Mouse (Mus musculus): ENCODE results near the gene Dusp15.

Gene Dusp15

DNA sequence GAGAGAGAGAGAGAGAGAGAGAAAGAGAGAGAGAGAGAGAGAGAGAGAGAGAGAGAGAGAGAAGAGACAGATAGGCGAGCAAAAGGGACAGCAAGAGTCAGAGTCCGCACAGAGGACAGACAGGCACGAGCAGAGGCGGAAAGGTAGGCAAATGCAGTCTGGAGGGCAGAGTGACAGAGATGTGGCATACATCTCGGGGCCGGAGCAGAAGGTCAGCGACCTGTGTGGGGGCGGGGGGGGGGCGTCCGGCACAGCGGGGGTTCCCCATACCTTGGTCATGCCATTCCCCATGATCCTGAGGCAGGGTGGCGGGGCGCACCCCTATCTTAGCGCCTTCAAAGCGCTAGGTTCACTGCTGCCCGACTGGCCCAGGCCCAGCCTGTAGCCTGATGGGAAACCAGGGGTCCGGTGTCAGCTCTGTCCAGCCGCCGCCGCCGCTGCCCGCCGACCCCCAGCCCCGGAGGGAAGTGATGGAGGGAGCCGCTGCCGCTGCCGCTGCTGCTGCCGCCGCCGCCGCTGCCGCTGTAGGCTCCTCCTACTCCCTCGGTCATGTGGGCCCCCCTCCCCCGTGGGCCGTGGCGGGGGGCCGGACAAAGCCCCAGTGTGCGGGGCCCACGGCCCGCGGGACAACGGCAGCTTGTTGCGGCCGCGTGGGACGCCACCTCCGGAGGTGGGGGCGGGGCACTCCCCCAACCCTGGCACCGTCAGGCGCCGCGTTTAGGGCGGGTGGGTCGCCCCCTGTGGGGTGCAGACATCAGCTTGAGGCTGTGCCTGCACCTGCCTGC lies at the start of gene Dusp15:
Dusp15 (minus strand) TSS at position 634 of the 785 bp plus-strand sequence.
- no peak for DNase-seq (ENCODE audit: low spot score)

DNA sequence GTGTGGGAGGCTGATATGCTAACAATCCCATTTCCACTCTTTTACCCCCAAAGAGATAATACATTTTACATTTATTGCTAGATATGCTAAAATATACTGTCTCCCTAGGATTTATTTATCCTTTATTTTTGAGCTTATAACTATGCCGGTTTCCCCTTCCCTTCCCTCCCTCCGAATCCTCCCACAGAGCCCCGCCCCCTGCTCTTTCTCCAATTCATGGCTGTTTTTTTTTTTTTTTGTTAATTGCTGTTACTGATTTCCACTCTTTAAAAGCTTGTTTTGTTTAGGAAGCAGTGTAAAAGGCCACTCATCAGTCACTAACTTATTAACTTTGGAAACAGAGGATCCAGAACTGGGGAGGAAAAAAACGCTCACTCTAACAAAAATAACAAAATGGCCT lies 45.5 kb upstream of the Dusp15 start:
- DNase-seq (ENCODE audit: low spot score) = no peak

DNA sequence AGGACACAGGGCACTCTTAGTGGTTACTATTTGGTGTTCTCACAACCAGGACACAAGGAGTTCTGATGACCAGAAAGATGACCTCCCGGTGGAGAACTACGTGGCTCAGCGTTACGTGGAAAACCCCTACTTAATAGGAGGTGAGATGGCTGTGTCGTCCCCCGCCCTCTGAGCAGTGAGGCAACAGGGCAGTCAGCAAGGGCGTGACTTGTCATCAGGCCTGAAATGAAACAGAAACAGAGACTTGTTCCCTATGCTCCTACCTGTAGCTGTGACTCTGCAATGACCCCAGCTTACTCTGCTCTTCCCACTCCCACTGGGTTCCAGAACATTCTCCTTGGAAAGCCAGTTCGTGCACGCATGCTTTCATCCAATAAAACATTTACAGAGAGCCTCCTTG lies 40.0 kb upstream of the Dusp15 start:
- no peak for DNase-seq (ENCODE audit: low spot score)

DNA sequence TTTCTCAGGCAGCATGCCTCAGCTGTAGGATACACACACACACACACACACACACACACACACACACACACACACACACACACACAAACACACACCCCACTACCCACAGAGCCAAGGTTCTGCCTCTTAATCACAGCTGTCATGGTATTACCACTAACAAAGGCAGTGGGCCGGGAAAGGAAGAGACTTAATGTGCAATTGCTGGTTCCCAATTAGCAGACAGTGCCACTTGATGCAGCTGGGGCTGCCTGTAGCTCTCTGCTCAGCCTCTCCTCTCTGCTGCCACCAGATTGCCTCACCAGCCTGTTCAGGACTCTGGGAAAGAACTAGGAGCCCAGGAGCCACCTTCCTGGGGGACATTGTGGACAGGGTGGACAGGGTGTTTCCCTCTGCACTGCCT lies 34.1 kb upstream of the Dusp15 start:
- DNase-seq (ENCODE audit: low spot score) = no peak

DNA sequence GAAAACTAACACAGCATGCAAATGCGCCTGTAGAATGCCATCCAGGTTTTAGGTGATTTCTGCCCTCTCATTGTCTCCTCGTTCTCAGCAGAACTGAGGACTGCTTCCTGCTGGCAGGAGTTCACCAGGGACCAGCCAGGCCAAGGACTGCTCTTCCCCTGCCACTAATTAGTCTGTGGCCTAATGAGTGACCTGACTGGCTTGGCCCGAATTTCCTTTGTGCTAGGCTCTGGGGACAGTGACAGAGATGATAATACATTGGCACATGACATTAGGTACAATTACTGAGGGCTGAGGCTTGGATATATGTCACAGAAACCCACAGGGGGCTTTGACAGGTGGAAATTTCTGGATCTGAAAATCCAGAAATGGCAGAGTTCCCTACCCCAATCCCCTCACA lies 25.5 kb upstream of the Dusp15 start:
- no peak for DNase-seq (ENCODE audit: low spot score)

DNA sequence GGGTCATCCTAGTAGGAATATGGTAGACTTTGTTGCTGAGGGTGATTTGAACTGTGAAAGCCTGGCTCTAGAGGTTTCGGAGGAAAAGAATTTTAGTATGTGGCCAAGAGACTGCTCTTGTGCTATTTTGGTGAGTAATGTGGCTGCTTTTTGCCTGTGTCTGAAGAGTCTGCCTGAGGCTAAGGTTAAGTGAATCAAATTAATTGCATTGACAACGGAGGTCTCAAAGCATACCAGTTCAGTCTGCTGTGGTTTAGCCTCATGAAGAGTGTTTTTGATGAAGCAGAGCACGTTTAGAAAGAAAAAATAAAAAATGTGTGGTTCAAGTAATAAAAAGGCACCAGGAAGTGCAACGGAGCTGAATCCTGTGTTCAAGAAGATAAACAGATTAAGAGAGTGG lies 14.1 kb upstream of the Dusp15 start:
- DNase-seq (ENCODE audit: low spot score) = no peak

DNA sequence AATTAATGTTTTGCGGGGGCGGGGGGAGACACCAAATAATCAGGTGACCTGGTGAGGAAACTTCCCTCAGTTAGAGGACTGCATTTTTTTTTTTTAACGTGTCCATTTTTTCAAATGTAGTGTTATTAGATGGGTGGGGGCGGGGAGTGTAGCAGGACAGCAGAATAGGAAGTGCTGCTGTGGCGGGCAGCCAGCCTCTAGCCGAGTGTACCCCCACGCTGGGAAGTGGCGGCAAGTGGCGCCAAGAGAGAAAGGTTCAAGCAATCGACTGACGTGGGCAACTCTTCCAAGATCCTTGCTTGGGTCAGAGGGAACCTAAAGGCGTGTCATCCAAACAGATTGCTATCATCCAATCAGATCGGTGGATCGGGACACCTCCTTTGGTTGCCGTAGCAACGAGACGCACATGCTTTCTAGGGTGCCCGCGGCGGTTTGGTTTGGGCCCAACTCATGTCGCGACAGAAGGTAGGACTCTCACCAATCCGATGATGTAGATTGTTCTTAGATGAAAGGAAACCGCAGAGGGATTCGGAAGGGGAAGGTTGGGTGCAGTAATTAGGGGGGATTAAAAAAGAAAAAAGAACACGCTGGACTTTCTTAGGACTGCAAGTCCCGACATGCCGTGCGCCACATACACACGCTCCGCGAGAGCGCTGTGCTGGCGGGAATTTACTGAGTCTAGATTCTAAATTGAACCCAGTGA lies 10.7 kb upstream of the Dusp15 start, which contains the start of gene Ttll9:
Ttll9 (plus strand) TSS at position 395 of the 703 bp plus-strand sequence.
- DNase-seq (ENCODE audit: low spot score) = peak; percentile 19

DNA sequence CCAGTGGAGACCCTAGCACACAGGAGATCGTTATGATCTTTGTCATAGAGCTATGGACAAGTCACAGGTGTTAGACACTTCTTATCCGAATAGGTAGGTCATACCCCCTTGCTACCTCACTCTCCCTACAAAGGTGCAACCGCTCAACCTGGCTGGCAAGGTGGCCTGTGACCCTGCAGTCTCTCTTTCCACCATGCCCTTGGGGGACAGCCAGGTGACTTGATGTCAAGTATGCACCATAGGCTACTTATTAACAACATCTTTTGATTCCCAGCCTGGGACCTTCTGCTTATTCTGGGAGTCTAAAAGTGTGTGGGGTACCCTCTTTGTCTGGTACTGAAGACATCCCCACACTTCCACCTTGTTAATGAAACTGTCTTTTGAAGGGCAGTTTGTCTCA lies 6.6 kb upstream of the Dusp15 start:
- no peak for DNase-seq (ENCODE audit: low spot score)

DNA sequence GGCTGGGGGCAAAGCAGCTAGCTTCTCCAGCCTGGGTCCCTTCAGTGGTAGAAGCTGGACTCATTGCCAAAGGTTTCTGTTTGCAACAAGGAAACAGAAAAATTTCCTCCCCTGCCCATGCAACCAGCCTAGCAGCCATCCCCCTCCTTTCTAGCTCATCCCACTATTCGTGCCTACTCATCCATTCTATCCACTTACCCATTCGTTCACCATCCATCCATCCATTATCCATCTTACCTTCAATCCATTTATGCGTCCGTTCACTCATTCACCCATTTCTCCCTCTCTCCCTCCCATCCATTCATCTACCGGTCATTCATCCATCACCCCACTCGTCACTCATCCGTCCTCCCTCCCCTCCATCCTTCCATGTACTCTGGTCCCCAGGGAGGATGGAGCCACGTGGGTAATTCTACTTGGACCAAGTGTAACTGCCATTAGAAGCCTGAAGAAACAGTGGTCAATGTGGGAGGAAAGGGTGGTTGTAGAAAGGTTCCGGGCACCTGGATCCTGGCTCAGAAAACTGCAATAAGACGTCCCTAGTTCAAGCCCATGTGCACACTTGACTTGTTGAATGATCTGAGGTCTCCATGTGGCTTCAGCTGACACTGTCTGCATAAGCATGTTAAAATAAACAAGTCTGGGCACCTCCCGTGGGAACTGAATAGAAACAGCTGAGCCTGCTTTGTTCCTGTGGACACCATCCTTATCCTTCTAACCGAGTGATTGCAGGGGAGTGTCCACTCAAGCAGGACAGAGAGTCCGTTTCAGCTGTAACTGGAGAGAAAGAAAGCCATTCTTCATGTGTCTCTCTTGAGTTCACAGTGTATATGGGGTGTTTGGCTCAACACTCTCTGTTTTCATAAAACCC lies 587 bp upstream of the Dusp15 start:
- no peak for DNase-seq (ENCODE audit: low spot score)

DNA sequence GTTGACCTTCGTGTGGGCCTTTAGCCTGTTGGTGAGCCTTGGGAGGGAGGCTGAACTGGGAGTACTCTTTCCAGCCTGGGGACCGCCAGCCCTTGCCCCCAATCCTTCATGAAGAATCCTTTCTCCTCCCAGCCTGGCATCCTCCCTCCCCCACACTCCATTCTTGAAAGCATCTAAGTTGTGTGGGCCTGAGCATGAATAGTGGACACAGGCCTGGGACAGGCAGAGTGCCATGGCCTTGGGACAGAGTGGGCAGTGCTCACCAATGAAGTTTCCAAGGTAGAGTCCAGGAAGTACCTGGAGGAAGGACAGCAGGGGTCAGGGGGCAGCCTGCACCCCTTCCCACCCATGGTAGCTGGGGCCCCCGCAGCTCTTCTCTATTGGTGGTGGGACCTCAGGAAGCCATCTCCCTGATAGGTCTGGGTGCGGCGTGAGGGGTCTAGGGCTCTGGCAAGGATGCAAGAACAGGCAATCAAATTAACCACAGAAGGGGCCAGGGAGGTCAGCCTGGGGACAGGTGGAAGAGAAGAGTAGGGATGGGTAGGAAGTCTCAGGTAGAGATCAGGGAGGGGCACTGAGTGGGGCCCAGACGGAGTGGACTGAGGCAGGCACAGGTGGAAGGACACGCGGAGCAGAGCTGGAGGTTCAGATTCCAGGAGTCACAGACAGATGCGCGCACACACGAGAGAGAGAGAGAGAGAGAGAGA lies 987 bp downstream of the Dusp15 start:
- no peak for DNase-seq (ENCODE audit: low spot score)

DNA sequence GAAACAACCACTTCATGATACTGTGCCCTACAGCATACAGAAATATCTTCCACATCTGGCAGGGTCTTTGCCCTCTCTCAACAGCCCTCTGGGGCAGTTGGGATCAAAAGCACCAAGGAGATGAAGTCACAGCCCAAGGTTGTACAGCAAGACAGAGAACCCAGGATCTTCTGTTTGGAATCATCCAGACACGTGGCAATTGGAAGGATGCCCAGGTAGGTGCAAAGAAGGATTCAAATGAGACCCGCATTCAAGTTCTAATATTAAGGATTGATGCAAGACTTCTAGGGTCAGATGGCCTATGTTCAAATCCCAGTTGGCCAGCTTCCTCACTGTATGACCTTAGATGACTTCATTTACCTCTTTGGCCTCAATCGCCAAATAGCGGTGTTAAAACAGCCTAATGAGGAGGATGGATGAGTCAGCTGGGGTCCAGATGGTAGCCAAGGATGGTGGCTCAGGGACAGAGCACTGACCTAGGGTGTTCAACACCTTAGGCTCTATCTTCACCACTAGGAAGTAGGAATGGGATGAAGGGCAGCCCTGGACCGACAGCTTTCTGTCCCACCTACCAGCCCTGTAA lies 3.0 kb downstream of the Dusp15 start:
- DNase-seq (ENCODE audit: low spot score) = no peak

DNA sequence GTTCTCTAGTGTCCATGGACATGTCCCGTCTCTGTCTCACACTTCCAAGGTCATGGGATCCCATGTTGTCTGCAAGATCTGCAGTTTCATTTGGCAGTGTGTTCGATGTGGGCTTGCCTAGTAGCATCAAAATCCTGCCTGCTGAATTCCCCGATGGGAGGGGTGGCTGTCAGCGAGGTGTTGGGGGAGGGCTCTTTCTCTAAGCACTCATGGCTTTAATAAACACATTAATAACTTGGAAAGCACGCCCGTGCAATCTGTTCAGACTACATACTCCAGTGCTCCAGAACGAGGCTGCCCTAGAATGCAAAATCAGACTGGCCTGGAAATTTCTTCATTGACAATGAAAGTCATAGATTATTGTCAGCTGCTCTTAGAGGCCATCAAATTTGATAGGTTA lies 4.4 kb downstream of the Dusp15 start:
- DNase-seq (ENCODE audit: low spot score) = no peak

DNA sequence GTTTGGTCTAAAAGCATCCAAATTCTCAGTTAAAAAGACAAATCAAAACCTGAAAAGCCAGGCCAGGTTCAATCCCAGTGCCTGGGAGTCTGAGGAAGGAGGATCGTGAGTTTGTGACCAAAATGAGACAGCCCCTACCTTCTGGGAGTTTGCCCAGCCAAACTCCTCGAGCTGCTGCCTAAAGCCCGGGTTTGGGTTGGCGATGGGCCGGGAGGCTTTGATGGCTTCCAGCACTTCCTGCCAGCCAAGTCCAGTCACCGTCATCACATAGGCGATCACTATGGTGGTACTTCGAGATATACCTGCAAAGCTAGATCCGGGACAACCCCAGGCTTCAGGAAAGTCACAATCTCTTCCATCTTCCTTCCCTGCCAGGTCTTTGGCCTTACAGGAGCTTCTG lies 7.5 kb downstream of the Dusp15 start:
- no peak for DNase-seq (ENCODE audit: low spot score)

DNA sequence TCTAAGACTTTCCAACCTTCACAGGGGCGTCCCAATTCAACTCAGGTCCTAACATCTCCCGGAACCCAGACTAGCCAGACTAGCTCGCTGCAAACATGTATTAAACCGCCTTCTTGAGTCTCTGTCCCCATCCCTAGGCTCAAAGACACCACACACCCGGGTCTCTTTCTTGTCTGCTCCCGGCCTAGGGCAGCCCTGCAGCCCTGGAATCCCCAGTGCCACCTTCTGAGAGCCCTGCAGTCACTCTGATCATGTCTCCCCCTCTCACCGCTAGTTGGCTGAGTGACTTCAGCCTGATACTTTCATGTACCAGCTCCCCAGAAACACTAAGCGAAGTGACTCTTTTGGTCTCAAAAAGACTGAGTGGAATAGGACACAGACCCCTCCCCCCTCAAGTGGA lies 7.9 kb downstream of the Dusp15 start:
- DNase-seq (ENCODE audit: low spot score) = no peak

DNA sequence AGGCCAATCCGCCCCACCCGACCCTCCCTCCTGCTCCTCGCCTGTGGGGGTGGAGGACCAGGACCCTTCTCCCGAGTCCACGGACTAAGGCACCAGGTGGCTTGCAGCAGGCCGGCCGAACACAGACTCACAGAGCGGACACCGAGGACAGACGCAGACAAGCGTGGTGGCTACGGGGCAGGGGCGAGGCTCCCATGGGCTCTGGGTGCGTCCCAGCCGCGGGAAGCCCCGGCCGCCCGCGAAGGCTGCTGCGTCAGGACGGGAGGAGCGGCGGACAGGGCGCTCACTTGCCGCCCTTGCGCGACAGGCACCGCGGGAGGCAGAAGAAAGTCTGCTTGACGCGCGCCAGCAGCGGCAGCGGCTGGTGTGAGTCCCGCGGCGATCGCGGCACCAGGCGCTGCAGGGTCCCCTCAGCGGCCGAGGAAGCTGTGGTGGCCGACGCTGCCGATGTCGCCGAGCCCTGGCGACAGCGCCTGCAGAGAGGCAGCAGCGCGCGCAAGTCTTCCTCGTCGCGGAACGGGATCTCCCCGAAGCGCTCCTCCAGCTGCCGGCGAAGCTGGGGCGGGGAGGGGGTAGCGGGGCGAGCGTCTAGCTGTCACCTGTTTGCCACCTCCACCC lies 8.5 kb downstream of the Dusp15 start:
- no peak for DNase-seq (ENCODE audit: low spot score)

DNA sequence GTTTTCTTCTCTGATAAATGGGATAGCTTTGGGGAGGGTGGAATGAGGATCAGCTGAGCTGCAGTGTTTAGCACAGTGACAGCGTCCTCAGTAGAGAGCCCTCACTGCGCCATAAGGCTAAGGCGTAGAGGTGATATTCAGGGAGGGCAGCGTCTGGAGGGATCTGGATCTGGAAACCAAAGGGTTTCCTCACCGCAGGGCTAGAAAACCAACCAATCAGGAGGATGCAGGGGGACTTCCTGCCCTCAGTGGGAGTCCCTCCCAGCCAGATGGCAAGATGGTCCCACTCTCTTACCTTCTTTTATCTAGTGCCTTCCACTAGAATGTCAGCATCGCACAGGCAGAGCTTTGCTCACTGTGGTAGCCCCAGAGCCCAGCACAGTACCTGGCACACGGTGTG lies 9.7 kb downstream of the Dusp15 start:
- DNase-seq (ENCODE audit: low spot score) = no peak

DNA sequence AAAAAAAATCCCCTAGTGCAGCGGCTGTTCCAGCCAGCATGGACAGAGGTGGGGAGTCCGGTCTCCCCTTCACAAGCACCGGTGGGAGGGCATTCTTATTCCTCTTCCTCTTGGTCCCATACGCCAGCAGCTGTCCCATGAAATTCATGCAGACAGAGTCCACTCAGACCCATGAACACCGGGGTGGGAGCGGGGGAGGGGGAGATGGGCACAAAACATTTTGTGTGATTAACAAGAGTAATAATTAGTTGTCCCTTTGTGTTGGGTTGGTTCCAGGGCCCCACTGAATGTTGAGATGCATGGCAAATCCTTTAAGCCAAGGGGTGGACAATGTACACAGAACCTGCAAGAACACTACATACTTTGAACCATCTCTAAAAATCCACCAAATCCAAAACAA lies 10.4 kb downstream of the Dusp15 start:
- no peak for DNase-seq (ENCODE audit: low spot score)

DNA sequence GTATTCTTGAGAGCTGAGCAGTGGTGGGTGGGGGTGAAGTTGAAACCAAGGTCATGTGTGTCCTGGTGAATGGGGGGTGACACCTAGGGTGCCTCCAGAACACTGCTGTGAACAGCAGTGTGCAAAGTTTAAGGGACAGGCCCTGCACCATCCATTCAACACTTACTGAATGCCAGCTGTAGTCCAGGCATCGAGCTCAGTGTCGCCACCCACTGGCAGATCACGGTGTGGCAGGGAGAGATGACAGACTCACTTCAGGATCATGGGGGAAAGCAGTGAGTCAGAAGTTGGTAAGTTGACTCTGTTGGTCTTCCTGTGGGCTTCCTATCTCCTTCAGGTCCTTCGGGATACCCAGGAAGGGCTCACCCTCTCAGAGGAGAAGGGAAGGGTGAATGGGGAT lies 11.7 kb downstream of the Dusp15 start:
- DNase-seq (ENCODE audit: low spot score) = peak; percentile 34

DNA sequence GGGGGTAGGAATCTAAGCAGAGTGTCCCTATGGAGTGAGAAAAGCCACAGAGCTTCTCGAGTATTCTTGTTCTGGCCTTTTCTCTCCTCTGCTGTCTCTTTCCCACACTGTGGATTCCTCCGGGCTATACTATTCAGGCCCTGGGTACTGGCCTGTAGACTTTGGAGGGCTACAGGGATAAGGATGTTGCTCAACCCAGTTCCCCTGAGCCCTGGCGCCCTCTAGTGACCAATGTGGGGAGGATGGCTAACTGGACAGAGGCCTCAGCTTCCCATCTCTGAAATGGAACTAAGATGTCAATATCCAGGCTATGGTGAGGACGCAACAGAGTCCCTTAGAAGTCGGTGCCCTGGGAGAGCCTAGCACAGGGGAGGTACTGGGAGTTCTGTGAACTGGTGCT lies 17.9 kb downstream of the Dusp15 start:
- no peak for DNase-seq (ENCODE audit: low spot score)

DNA sequence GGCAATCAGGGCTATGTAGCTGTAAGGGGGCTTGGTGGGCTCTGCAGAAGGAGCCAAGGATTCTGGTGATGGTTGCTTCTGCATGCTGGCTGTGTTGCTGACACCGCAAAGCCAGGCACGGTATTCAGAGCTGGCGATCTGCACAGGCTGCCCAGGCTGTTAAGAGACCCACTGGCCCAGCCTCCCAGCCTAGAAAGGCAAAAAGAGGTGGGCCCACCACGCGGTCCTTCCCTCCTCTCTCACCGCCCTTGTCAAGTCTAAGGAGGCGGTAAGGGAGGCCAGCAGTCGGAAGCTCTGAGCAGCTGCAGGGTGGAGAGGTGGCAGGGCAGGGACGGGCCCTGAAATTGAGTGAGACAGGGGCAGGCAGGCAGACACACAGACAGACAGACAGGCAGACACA lies 18.4 kb downstream of the Dusp15 start, which contains the start of gene Foxs1:
Foxs1 (minus strand) TSS at position 161 of the 400 bp plus-strand sequence.
- DNase-seq (ENCODE audit: low spot score) = no peak

Data from T-cell, adult 2 months (primary cell).